Mouse (Mus musculus) liver (tissue): ENCODE results near the gene Lpo.
"Not testable (repeated sequence)": the region's sequence is repeated elsewhere in the genome, so short reads cannot be mapped to it uniquely, and the experiment has no call there.

Experiments used
- DNase-seq: peaks from one replicate; pipeline ENCODE4 v3.0.0-alpha.2; 2020; ENCODE audit warnings: mixed read lengths

Lpo gene

GRCm38 (mm10) chr11:87828239-87828900, at the start of gene Lpo:
Gene Lpo (minus strand): TSS chr11:87828289.
- DNase-seq, result no peak

DNA sequence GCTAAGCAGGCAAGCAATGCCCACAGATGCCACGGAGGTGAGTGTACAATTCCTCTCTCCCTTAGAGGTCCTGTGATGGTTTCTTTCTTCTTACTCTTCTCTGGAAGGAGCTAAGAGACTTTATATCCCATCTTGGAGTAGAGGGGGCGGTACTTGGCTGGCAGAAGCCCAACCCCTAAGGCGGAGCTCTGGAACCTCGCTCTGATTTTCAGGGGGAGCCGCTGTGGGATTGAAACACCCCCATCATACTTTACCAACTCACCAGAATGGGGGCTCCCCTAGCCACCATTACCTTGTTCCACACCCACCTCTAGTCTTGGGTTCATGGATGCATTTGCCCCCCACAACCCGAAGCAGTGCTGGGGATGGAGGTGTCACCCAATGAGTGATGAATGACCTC, 47.3 kb upstream of the Lpo start, which contains the start of gene Epx:
Gene Epx (minus strand): TSS at position 101 of the 400 bp plus-strand sequence.
- no peak for DNase-seq

- DNase-seq, result no peak
These were observed 43.7 kb upstream of the Lpo start for GRCm38 (mm10) chr11:87871766-87872165.

DNA sequence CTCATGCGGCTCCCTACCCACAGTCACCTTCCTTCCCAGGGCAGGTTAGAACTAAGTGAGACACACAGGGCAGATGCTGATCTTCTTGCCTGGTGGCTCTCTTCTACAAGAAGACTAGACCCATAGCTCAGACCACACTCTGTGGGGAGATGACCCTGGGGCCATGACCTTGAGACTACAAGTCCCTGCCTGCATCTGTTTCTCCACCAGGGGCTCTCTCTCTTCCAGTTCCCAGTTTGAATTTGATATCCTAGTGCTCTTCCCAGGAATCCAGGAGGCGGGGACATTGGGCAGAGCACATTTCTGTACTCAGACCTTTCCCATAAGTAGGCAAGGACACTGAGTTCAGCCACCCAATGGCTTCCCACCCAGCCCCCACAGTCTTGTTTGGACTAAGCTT, 42.0 kb upstream of the Lpo start:
- no peak for DNase-seq

- not testable (repeated sequence) for DNase-seq
These were observed 38.8 kb upstream of the Lpo start for GRCm38 (mm10) chr11:87866891-87867290.

- no peak for DNase-seq
These were observed 34.7 kb upstream of the Lpo start for GRCm38 (mm10) chr11:87862805-87863204.

GRCm38 (mm10) chr11:87860426-87860825, 32.3 kb upstream of the Lpo start:
- no peak for DNase-seq

DNA sequence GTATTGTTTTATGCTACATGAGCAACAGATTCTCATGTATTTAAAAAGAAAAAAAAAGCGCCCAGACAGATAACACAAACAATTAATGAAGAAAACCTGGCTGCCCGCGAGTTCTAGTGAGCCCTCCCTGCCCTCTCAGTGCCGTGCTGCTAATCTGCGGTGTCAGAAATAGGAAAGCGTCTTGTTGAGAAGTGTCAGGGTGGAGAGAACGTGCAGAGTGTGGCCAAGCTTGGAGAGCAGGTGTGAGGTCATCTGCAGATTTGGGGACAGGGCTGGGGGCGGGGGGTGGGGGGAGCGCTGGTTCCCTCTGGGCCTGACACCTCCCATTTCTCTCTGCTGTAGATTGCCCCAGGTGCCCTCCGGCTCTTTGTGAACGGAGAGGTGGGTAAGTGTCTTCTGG, 31.2 kb upstream of the Lpo start:
- DNase-seq, result no peak

GRCm38 (mm10) chr11:87854550-87854949, 26.5 kb upstream of the Lpo start:
- DNase-seq, result no peak

DNA sequence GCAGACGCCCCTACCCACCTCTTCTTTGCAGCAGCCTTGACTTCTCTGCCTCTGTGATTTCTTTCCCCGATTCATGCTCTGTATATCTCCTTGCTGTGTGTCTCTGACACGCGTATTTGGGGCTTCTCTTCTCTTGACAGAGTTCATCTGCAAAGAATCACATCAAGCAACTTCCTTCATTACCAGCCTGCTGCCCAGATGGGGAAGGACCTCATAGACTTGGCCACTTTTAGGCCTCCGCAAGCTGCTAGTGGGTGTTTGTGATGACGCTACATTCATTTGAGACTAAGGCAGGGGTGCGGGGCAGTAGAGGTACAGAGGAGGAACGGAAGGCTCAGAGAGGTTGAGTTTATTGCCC, 25.5 kb upstream of the Lpo start:
- DNase-seq, result no peak

DNA sequence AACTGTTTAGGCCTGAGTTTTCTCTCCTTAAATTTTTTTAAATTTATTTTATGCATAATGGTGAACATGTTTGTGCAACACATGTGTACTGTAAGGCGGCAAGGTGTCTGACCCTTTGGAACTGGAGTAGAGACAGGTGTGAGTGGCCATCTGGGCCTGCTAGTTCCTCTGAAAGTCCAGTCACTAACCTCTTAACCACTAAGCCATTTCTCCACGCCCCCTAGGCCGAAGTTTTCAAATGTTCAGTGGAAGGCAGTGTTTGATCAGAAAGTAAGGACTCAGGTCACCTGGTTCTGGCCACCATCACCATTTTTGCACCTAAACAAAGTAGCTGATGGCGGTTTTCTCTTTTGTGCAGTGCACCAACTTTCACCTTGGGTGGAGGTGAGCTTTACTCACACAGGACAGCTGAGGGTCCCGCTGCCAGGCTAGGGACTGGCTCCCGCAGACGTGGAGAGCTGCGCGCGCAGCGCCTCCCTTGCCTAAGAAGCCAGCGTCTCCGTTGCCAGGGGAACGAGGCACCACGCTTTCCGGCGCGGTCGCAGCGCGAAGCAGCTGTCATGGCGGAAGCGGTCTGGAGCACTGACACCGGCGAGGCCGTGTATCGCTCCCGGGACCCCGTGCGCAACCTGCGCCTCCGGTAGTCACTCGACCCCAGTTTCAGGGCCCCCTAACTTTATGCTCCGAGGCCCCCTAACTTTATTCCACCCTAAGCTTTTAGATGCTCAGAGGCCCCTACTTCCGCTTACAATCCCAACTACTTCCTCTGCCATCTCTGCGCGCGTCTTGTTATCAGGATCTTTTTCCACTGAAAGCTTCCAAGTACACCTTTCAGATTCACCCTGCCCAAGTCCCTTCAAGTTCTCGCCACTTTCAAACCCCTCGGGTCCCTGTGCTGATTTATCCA, 24.9 kb upstream of the Lpo start, which contains the start of gene Mks1:
Gene Mks1 (plus strand): TSS at position 526 of the 907 bp plus-strand sequence.
- peak; percentile 89 for DNase-seq

GRCm38 (mm10) chr11:87847884-87848283, 19.8 kb upstream of the Lpo start:
- no peak for DNase-seq

GRCm38 (mm10) chr11:87846968-87847600, 19.0 kb upstream of the Lpo start:
- DNase-seq, result no peak

- no peak for DNase-seq
These were observed 13.3 kb upstream of the Lpo start for GRCm38 (mm10) chr11:87841436-87841835.

GRCm38 (mm10) chr11:87840676-87841075, 12.6 kb upstream of the Lpo start:
- DNase-seq, result no peak

DNA sequence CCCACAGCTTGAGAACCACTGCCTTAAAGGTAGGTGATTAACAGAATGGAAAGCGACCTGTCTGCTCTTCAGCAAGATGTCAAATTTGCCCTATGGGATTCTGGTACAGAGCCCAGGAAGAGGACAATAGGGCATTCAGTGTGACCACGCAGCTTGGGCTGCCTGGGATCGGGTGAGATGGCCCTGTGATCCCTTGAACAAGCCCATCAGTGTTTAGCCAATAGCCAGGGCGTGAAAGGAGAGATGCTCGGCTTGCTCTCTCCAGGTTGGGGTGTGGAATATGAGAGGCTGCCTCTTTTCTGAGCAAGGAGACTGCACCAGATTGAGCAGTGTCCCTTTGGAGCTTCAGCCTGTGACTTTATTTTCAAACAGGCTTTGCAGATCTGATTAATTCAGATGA, 6.6 kb downstream of the Lpo start:
- no peak for DNase-seq

- no peak for DNase-seq
These were observed 10.7 kb downstream of the Lpo start for GRCm38 (mm10) chr11:87817443-87817773.

GRCm38 (mm10) chr11:87816707-87817442, 11.2 kb downstream of the Lpo start:
- no peak for DNase-seq

DNA sequence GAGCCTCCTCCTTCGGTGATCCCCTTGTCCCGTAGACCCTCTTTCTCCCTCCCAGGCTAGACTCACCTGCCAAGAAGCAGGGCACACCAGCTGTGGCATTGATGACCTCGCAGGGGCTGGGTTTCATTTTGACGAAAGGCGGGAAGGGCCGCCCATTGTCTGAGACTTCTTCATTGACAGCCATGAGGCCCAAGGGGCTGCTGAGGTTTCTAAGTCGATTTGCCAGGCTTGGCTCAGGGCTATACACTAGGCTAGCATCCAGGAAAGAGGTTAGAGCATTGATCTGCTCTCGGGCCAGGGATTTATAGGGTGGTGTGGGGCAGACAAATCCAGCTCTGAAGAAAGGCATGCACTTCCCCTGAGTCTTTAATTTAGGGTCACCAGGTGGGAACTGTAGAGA, 13.3 kb downstream of the Lpo start:
- no peak for DNase-seq

DNA sequence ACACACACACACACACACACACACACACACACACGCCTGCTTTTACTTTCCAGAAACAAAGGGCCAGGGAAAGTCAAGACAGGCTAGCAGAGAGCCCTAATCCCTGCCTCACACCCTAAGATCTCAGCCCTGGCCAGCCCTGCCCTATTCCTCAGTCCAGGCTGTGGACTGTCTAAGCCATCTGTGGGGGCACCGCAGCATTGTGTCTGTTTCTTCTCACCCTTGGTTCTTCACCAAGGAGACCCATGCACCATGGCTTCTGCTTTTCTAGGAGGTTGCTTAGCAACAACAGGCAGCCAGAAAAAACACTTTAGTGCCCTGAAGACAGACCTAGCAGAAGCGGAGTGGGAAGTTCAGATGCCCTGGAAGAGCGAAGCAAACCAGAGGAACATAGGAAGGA, 16.7 kb downstream of the Lpo start:
- no peak for DNase-seq

- no peak for DNase-seq
These were observed 19.9 kb downstream of the Lpo start for GRCm38 (mm10) chr11:87808236-87808635.

GRCm38 (mm10) chr11:87807433-87807832, 20.7 kb downstream of the Lpo start:
- no peak for DNase-seq

- peak; percentile 38 for DNase-seq
These were observed 22.6 kb downstream of the Lpo start for GRCm38 (mm10) chr11:87805448-87805847.
